Mouse (Mus musculus) heart, postnatal 0 days (tissue): Measurements from ENCODE around the gene Gse1. TPM values are rescaled to one million over a fixed set of nuclear protein-coding genes. Genes with fewer than 3 reads are reported as not detected.

Experiments
- ATAC-seq: fragments of 200-750 bp; cut with Nextera tagmentation; 2 replicates; pipeline ENCODE4 v1.8.0; 2017; ENCODE audit warnings: low read depth, moderate number of reproducible peaks, moderate library complexity; ENCODE audit not compliant: insufficient read depth
- DNase-seq: peaks from one replicate; pipeline ENCODE4 v3.0.0-alpha.2; 2016; ENCODE audit warnings: low spot score
- H3K27ac ChIP-seq: fragments of 300-500 bp; sonication (generic); 2 replicates; pipeline ENCODE4 v1.5.1; 2014; ENCODE audit warnings: low read depth, mild to moderate bottlenecking
- H3K27me3 ChIP-seq: fragments of 300-500 bp; sonication (generic); 2 replicates; pipeline ENCODE4 v1.6.1; 2014; ENCODE audit warnings: low read length, mixed read lengths; ENCODE audit not compliant: control insufficient read depth, insufficient read depth
- H3K36me3 ChIP-seq: fragments of 300-500 bp; sonication (generic); replicated peaks from 2 replicates; pipeline ENCODE4 v1.6.1; 2014; ENCODE audit warnings: low read length, mixed read lengths; ENCODE audit not compliant: control insufficient read depth, insufficient read depth
- H3K4me1 ChIP-seq: fragments of 300-500 bp; sonication (generic); 2 replicates; pipeline ENCODE4 v1.6.1; 2014; ENCODE audit warnings: antibody characterized with exemption; ENCODE audit not compliant: control insufficient read depth, insufficient read depth
- H3K4me2 ChIP-seq: fragments of 300-500 bp; sonication (generic); 2 replicates; pipeline ENCODE4 v1.6.1; 2014; ENCODE audit warnings: low read depth, mild to moderate bottlenecking, low read length, moderate library complexity
- H3K4me3 ChIP-seq: fragments of 300-500 bp; sonication (generic); 2 replicates; pipeline ENCODE4 v1.5.1; 2014; ENCODE audit warnings: low read depth, low read length
- H3K9ac ChIP-seq: fragments of 300-500 bp; sonication (generic); replicated peaks from 2 replicates; pipeline ENCODE4 v1.6.1; 2014; ENCODE audit warnings: low read depth, low read length, mixed read lengths
- H3K9me3 ChIP-seq: fragments of 300-500 bp; sonication (generic); replicated peaks from 2 replicates; pipeline ENCODE4 v1.6.1; 2016; ENCODE audit warnings: low read length; ENCODE audit not compliant: control insufficient read depth
- CTCF ChIP-seq: IDR thresholded peaks from 2 replicates; pipeline ENCODE4 v1.5.1; 2016; ENCODE audit warnings: antibody characterized with exemption, control low read depth, low read depth
- EP300 ChIP-seq: IDR thresholded peaks from 2 replicates; pipeline ENCODE4 v1.6.1; 2016; ENCODE audit warnings: antibody characterized with exemption, low read depth
- WGBS: fragments of 180-500 bp; shearing (Covaris S2); extraction: QIAGEN DNeasy Blood & Tissue Kit; methylation state at CpG from one replicate; pipeline ENCODE4 v1.1.7; 2014; 5-methylcytosine and 5-hydroxymethylcytosine counted together
- polyA plus RNA-seq: library from polyadenylated mRNA; unstranded; fragments of >200 nt; fragmentation: Nextera tagmentation; extraction: Ambion mirVana; gene quantifications from 2 replicates; pipeline ENCODE4 v1.2.1, GENCODE M21; 2015
- total RNA-seq: library from RNA; depleted of rRNA; stranded (reverse); fragments of >200 nt; gene quantifications from 2 replicates; pipeline ENCODE4 v1.2.3, GENCODE M21; 2014; ENCODE audit warnings: low replicate concordance

The Gse1 gene
- total and polyA plus RNA-seq, 2 experiments from 2014 or later, result 5.4 to 18.7 TPM

DNA sequence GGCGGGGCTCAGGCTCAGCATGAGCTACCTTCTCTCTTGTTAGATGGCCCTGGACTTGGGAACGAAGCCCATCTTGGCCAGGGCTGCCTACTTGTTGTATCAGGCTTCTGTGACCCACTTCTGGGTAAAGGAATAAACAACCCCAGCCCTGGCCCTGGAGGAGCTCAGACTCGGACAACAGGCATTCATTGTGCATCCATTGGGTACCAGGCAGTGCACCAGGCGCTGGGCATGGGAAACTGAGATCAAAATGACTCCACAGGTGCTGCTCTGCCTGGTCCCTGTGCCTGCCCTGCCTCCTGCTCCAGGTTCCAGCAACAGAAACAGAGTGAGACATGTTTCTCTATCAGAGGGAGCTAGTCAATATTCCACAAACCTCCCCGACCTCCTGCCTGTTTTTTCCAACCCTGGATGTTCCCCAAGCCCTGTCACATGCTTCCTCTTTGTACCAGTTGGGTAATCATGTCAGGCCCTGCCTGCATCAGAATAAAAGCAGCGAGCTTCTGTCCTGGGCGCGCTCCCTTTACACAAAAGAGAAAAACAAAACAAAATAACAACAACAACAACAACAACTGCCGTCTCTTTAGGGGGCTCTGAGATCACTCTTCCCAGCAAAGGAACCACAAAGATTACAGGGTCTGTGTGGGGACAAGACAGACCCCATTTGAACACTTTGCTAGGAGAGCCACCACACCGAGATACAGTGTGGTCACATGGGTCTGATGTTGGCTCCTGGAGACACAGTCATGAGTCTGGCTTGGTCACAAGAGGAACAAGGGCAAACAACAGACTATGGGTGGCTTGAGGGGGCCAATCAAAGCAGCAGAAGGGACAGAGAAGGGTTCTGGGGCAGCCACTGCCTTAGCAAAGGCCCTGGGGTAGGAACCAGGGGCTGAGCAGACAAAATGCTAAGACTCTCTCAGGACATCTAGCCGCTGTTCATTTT is 391.3 kb downstream of the Gse1 start:
- peaks cover 18% of the 10 kb centered on the region; the same call in 1 of the 2 replicates for H3K4me1 ChIP-seq
- peak; percentile 49 for ATAC-seq
- H3K36me3 ChIP-seq, result no peaks in the 10 kb centered on the region
- peak overlapping the region; percentile 32 for H3K27ac ChIP-seq
- TF ChIP-seq EP300 (0 out of 2 replicates have a peak, but pooled peaks have one; percentile 28), CTCF (no peak)
- no peak overlapping the region for H3K4me2 ChIP-seq
- H3K9me3 ChIP-seq, result no peaks in the 10 kb centered on the region
- DNase-seq, result no peak
- no peak overlapping the region for H3K4me3 ChIP-seq
- no peak overlapping the region for H3K9ac ChIP-seq
- no peaks in the 10 kb centered on the region for H3K27me3 ChIP-seq
- 66% methylated on average over 11 of the region's 11 CpGs for WGBS

DNA sequence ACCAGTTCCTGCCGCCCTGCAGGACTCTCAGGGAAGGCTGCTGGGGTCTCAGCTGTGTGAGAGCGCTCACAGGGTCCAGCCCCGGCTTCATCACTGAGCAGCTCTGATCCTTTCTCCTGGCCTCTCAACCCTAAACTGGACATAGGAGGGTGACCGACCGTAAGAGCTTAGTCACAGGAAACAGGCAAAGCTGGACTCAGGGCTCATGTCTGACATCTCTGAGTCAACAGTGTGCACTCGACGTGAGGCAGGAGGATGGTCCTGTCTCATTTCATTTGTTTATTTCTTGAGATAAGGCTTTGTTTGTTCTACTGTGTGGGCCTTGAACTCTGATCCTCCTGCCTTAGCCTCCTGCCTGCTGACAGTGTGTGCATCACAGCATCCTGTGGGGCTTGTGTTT is 392.2 kb downstream of the Gse1 start:
- TF ChIP-seq EP300 (no peak), CTCF (no peak)
- Histone ChIP-seq H3K36me3 (no peaks in the 10 kb centered on the region), H3K27ac (0 out of 2 replicates have a peak overlapping the region, but pooled peaks have one; percentile 32), H3K27me3 (no peaks in the 10 kb centered on the region), H3K4me1 (peaks cover 18% of the 10 kb centered on the region; the same call in 1 of the 2 replicates), H3K9me3 (no peaks in the 10 kb centered on the region), H3K4me2 (no peak overlapping the region), H3K9ac (no peak overlapping the region), H3K4me3 (no peak overlapping the region)
- DNase-seq (no peak), ATAC-seq (no peak)
- WGBS, result 58% methylated on average over 7 of the region's 7 CpGs

DNA sequence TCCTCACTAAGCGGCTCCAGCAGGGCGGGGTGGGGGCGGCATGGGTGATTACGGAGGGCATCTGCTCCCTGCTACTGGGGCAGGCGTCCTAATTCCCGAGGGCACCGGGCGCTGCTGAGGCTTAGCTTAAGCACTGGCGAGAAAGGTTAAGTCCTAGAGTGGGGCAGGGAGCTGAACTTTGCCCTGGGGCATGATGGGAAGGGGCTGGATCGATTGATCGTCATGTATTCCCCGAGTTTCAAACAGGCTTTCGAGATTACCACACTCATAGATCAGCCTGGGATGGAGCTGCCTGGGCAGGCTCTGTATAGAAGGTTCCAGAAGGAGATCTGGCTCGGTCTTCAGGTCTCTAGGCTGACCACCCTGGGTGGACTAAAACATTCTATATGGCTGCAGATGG is 393.9 kb downstream of the Gse1 start:
- Histone ChIP-seq H3K4me1 (peaks cover 18% of the 10 kb centered on the region; the same call in 1 of the 2 replicates), H3K4me3 (no peak overlapping the region), H3K9ac (no peak overlapping the region), H3K27ac (no peak overlapping the region), H3K4me2 (no peak overlapping the region), H3K36me3 (no peaks in the 10 kb centered on the region), H3K27me3 (no peaks in the 10 kb centered on the region), H3K9me3 (no peaks in the 10 kb centered on the region)
- no peak for TF ChIP-seq CTCF
- no peak for TF ChIP-seq EP300
- WGBS, result 67% methylated on average over 14 of the region's 14 CpGs
- ATAC-seq (no peak), DNase-seq (no peak)

DNA sequence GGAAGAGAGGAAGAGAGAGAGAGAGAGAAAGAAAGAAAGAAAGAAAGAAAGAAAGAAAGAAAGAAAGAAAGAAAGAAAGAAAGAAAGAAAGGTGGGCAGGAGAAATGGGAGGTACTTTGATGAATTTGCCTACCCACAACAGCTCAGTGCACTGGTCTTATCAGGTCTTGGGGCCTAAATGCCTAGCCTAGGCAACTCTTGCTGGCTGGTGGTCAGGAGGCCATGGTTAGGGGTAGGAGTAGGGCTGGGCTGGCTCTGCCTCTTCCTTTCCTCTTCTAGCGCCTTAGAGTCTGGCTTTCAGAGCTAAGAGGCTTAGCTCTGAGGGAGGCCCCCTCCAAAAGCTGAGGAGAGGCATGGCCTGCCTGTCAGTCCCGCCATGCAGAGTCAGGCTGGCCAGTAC is 395.4 kb downstream of the Gse1 start:
- no peak for TF ChIP-seq CTCF
- no peak for TF ChIP-seq EP300
- Histone ChIP-seq H3K4me3 (no peak overlapping the region), H3K9me3 (no peaks in the 10 kb centered on the region), H3K27me3 (no peaks in the 10 kb centered on the region), H3K27ac (no peak overlapping the region), H3K4me1 (peaks cover 13% of the 10 kb centered on the region; the same call in 1 of the 2 replicates), H3K36me3 (no peaks in the 10 kb centered on the region), H3K4me2 (no peak overlapping the region), H3K9ac (no peak overlapping the region)
- DNase-seq (no peak), ATAC-seq (no peak)
- WGBS, result 39% methylated on average over 2 of the region's 2 CpGs

DNA sequence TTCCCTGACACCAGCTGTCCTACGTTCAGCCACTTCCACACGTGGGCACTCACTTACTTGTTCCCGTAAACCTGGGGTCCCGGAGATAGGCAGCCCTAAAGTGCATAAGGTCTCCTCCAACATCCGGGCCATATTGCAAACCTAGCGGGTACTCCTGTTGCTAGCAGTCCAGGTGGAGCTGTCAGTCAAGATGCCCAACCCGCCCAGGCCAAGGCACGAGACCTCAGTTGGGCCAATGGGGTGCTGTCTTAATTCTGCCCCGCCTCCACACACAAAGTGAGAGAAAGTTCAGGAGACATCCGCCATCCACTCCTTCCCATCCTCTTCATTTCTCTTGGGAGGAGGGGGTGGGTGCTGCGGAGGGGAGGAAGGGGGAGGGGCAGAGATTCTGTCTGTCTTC is 398.2 kb downstream of the Gse1 start:
- WGBS, result 66% methylated on average over 11 of the region's 11 CpGs
- H3K36me3 ChIP-seq, result no peaks in the 10 kb centered on the region

More for the DNA sequence above, 398.2 kb downstream of the Gse1 start:
- no peak for DNase-seq
- Histone ChIP-seq H3K27ac (no peak overlapping the region), H3K9me3 (no peaks in the 10 kb centered on the region), H3K4me3 (no peak overlapping the region), H3K9ac (no peak overlapping the region), H3K27me3 (no peaks in the 10 kb centered on the region), H3K4me2 (no peak overlapping the region), H3K4me1 (peaks cover 3% of the 10 kb centered on the region; the same call in 1 of the 2 replicates)
- no peak for ATAC-seq
- no peak for TF ChIP-seq EP300
- no peak for TF ChIP-seq CTCF
